Mouse (Mus musculus): ENCODE results near the gene Cul4a.

GRCm38 (mm10) chr8:13063112-13063511 lies 42.3 kb upstream of the Cul4a start:
- TF ChIP-seq EP300 (optimal IDR thresholded peaks at IDR 0.05) (no peak), CTCF (IDR thresholded peaks at IDR 0.05; ENCODE audit: low read depth) (no peak)

Measured in stomach, postnatal 0 days (tissue).